Mouse (Mus musculus) E14TG2a.4 (cell line): ENCODE data around the gene Gm5901.
"Not testable (repeated sequence)": the region's sequence is repeated elsewhere in the genome, so short reads cannot be mapped to it uniquely, and the experiment has no call there.

Source experiments
- CTCF ChIP-seq: conservative IDR thresholded peaks from 2 replicates; pipeline ENCODE4 v1.5.1; 2014; ENCODE audit warnings: low read length
- NANOG ChIP-seq: IDR thresholded peaks from 2 replicates; pipeline ENCODE4 v1.6.1; 2014; ENCODE audit warnings: borderline replicate concordance, low read length, mixed read lengths
- POU5F1 ChIP-seq: IDR thresholded peaks from 2 replicates; pipeline ENCODE4 v1.6.1; 2014; ENCODE audit warnings: low read length, borderline replicate concordance

- not testable (repeated sequence) for TF ChIP-seq CTCF, NANOG, POU5F1
These were observed 18.4 kb upstream of the Gm5901 start for GRCm38 (mm10) chr7:105356487-105356886.
